Mouse (Mus musculus) small intestine, adult 2 months (tissue): ENCODE data around the gene Cln3.

Source experiments
- CTCF ChIP-seq: fragments of 200-500 bp; IDR thresholded peaks from 2 replicates; pipeline ENCODE4 v1.5.1; 2012; ENCODE audit warnings: low read depth, mild to moderate bottlenecking, control low read depth, inconsistent platforms, low read length, moderate library complexity, mixed read lengths; ENCODE audit not compliant: insufficient replicate concordance, insufficient read length; ENCODE audit errors: extremely low read depth
- POLR2A ChIP-seq: fragments of 200-500 bp; IDR thresholded peaks from 2 replicates; pipeline ENCODE4 v1.6.1; 2012; ENCODE audit warnings: low read depth, mild to moderate bottlenecking, control low read depth, inconsistent platforms, low read length, moderate library complexity

DNA sequence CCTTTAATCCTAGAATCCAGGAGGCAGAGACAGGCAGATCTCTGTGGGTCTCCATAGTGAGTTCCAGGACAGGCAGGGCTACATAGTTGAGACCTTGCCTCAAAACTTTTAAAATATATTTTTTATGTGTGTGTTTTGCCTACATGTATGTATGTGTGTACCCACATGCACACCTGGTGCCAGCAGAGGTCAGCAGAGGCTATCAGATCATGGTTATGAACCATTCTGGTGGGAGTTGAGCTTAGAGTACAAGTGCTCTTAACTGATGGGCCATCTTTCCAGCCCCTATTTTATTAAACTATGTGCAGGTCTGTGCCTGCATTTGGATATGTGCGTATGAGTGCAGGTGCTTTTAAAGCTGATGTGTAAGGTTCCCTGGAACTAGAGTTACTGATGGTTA, 30.8 kb downstream of the Cln3 start:
- TF ChIP-seq CTCF = no peak
- TF ChIP-seq POLR2A = no peak
